Mouse (Mus musculus) embryonic facial prominence, embryonic 13.5 days (tissue): ENCODE data around the gene Fbxl18. TPM values are rescaled to one million over a fixed set of nuclear protein-coding genes. Genes with fewer than 3 reads are reported as not detected.
A peak's percentile ranks its signal among the peaks of the same experiment; 100 is the strongest.

ENCODE experiments used
- ATAC-seq: fragments of 200-750 bp; cut with Nextera tagmentation; 2 replicates; pipeline ENCODE4 v1.8.0; 2017; ENCODE audit warnings: low read depth; ENCODE audit not compliant: insufficient number of reproducible peaks, insufficient read depth, low FRiP score, low TSS enrichment
- H3K27ac ChIP-seq: fragments of 300-500 bp; sonication (generic); 2 replicates; pipeline ENCODE4 v1.5.1; 2015; ENCODE audit warnings: moderate library complexity, mild to moderate bottlenecking, inconsistent platforms
- H3K27me3 ChIP-seq: fragments of 300-500 bp; sonication (generic); 2 replicates; pipeline ENCODE4 v1.6.1; 2015; ENCODE audit warnings: mild to moderate bottlenecking, inconsistent platforms
- H3K36me3 ChIP-seq: fragments of 300-500 bp; sonication (generic); 2 replicates; pipeline ENCODE4 v1.6.1; 2015; ENCODE audit warnings: mild to moderate bottlenecking, inconsistent platforms
- H3K4me1 ChIP-seq: fragments of 300-500 bp; sonication (generic); 2 replicates; pipeline ENCODE4 v1.6.1; 2015; ENCODE audit warnings: inconsistent platforms
- H3K4me2 ChIP-seq: fragments of 300-500 bp; sonication (generic); 2 replicates; pipeline ENCODE4 v1.6.1; 2015; ENCODE audit warnings: moderate library complexity, mild to moderate bottlenecking, inconsistent platforms
- H3K4me3 ChIP-seq: fragments of 300-500 bp; sonication (generic); 2 replicates; pipeline ENCODE4 v1.5.1; 2015; ENCODE audit warnings: mild to moderate bottlenecking, inconsistent platforms
- H3K9ac ChIP-seq: fragments of 300-500 bp; sonication (generic); 2 replicates; pipeline ENCODE4 v1.6.1; 2015; ENCODE audit warnings: mild to moderate bottlenecking, inconsistent platforms
- H3K9me3 ChIP-seq: fragments of 300-500 bp; sonication (generic); 2 replicates; pipeline ENCODE4 v1.6.1; 2016; ENCODE audit warnings: inconsistent platforms
- WGBS: fragments of 180-500 bp; shearing (Covaris S2); methylation state at CpG from one replicate; pipeline ENCODE4 v1.1.7; 2015; ENCODE audit warnings: mixed read lengths; 5-methylcytosine and 5-hydroxymethylcytosine counted together
- polyA plus RNA-seq: library from polyadenylated mRNA; unstranded; fragments of >200 nt; fragmentation: Nextera tagmentation; extraction: Ambion mirVana; gene quantifications from 2 replicates; pipeline ENCODE4 v1.2.1, GENCODE M21; 2015

Gene Fbxl18
- polyA plus RNA-seq, 1 experiment from 2014 or later = 15.0 TPM

- H3K4me2 ChIP-seq = no peak overlapping the region
- H3K4me3 ChIP-seq = no peak overlapping the region
- H3K27ac ChIP-seq = peak overlapping the region; percentile 100
- WGBS = 65% methylated on average over 4 of the region's 4 CpGs
- no peaks in the 10 kb centered on the region for H3K27me3 ChIP-seq
- no peaks in the 10 kb centered on the region for H3K36me3 ChIP-seq
- peaks cover 37% of the 10 kb centered on the region for H3K4me1 ChIP-seq
- H3K9ac ChIP-seq = no peak overlapping the region
- ATAC-seq = no peak
- H3K9me3 ChIP-seq = no peaks in the 10 kb centered on the region
Measured at GRCm38 (mm10) chr5:142826131-142826530, 69.1 kb downstream of the Fbxl18 start.

GRCm38 (mm10) chr5:142825665-142826064, 69.6 kb downstream of the Fbxl18 start:
- Histone ChIP-seq H3K36me3 (no peaks in the 10 kb centered on the region), H3K4me3 (no peak overlapping the region), H3K9me3 (no peaks in the 10 kb centered on the region), H3K9ac (no peak overlapping the region), H3K27me3 (no peaks in the 10 kb centered on the region), H3K4me2 (0 out of 2 replicates have a peak overlapping the region, but pooled peaks have one; percentile 97), H3K4me1 (peaks cover 37% of the 10 kb centered on the region), H3K27ac (peak overlapping the region; percentile 100)
- 48% methylated on average over 5 of the region's 5 CpGs for WGBS
- no peak for ATAC-seq

DNA sequence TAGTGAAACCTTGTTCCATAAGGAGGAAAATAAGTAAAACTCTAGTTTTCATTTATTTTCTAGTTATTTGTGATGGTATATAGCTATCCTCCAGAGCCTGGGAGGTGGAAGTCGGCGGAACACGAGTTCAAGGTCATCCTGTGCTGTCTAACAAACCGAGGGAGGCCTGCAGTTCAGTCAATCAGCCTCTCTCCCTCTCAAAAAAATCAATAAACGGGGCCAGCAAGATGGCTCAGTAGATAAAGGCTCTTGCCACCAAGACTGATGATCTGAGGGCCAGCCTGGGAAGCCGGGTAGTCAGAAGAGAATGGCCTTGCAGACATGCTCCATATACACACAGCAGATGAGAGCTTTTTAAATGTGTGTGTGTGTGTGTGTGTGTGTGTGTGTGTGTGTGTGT, 71.1 kb downstream of the Fbxl18 start:
- H3K4me2 ChIP-seq = peak overlapping the region; percentile 97
- no peak for ATAC-seq
- H3K9me3 ChIP-seq = no peaks in the 10 kb centered on the region
- no peaks in the 10 kb centered on the region for H3K36me3 ChIP-seq
- H3K27me3 ChIP-seq = no peaks in the 10 kb centered on the region
- H3K9ac ChIP-seq = peak overlapping the region; percentile 100
- H3K4me1 ChIP-seq = peaks cover 37% of the 10 kb centered on the region
- H3K4me3 ChIP-seq = peak overlapping the region; percentile 98
- WGBS = 20% methylated on average over 6 of the region's 6 CpGs
- peak overlapping the region; percentile 100 for H3K27ac ChIP-seq

GRCm38 (mm10) chr5:142823096-142824062, 71.8 kb downstream of the Fbxl18 start:
- peaks cover 37% of the 10 kb centered on the region for H3K4me1 ChIP-seq
- H3K4me2 ChIP-seq = peak overlapping the region; percentile 97
- peak overlapping the region; percentile 100 for H3K9ac ChIP-seq
- H3K27me3 ChIP-seq = no peaks in the 10 kb centered on the region
- WGBS = 3% methylated on average over 31 of the region's 31 CpGs
- peak overlapping the region; percentile 100 for H3K27ac ChIP-seq
- H3K36me3 ChIP-seq = no peaks in the 10 kb centered on the region
- ATAC-seq = peak; percentile 82
- H3K4me3 ChIP-seq = peak overlapping the region; percentile 98
- no peaks in the 10 kb centered on the region for H3K9me3 ChIP-seq

DNA sequence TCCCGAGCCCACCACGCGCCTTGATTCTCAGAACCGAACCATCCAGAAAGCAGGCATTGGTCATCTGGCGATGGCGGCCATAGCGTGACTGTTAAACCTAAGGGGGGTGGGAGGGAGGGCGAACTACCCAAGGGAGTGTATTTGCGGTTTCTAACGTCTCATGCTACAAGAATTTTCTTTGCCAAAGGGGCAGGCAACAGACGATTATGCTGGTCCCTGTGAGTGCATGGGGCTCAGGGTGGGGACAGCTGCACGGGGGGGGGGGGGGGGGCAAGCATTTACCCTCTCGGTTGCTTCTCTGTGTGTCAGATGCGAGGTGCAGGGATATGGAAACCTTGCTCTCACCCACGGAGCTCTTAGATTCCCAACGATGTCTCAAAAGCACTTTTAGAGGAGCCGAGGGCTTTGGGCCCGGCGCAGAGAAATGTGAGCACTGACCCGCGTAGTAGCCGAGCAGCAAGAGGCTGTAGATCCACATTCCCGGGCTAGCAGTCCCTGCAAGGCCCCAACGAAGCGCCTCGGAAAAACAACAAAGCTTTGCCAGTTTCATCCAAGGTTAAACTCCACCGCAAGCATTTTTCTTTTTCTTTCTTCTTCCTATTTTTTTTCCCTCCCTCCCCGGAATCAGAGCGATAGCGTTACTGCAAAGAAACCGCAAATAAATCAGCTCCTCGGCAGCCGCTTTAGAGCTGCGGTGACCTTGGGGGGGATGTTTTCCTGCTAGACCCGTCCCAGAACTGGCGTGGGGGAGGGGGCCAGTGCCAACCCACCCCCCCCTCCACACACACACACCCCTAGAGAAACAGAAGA, 72.7 kb downstream of the Fbxl18 start:
- H3K4me1 ChIP-seq = peaks cover 37% of the 10 kb centered on the region
- no peaks in the 10 kb centered on the region for H3K27me3 ChIP-seq
- WGBS = under 1% methylated on average over 36 of the region's 36 CpGs
- peak overlapping the region; percentile 100 for H3K27ac ChIP-seq
- peak overlapping the region; percentile 97 for H3K4me2 ChIP-seq
- peak overlapping the region; percentile 100 for H3K9ac ChIP-seq
- H3K4me3 ChIP-seq = peak overlapping the region; percentile 98
- peak; percentile 8; the same call in 1 of the 2 replicates for ATAC-seq
- no peaks in the 10 kb centered on the region for H3K36me3 ChIP-seq
- H3K9me3 ChIP-seq = no peaks in the 10 kb centered on the region

GRCm38 (mm10) chr5:142821974-142822285, 73.3 kb downstream of the Fbxl18 start:
- Histone ChIP-seq H3K27me3 (no peaks in the 10 kb centered on the region), H3K4me3 (peak overlapping the region; percentile 98), H3K4me2 (peak overlapping the region; percentile 97), H3K36me3 (no peaks in the 10 kb centered on the region), H3K9me3 (no peaks in the 10 kb centered on the region), H3K9ac (peak overlapping the region; percentile 100), H3K27ac (peak overlapping the region; percentile 100), H3K4me1 (peaks cover 37% of the 10 kb centered on the region)
- ATAC-seq = no peak
- 0% methylated on average over 9 of the region's 9 CpGs for WGBS

- Histone ChIP-seq H3K4me2 (peak overlapping the region; percentile 97), H3K4me1 (peaks cover 37% of the 10 kb centered on the region), H3K4me3 (peak overlapping the region; percentile 98), H3K36me3 (no peaks in the 10 kb centered on the region), H3K27ac (peak overlapping the region; percentile 100), H3K27me3 (no peaks in the 10 kb centered on the region), H3K9ac (peak overlapping the region; percentile 100), H3K9me3 (no peaks in the 10 kb centered on the region)
- WGBS = under 1% methylated on average over 36 of the region's 36 CpGs
- ATAC-seq = no peak
Measured at GRCm38 (mm10) chr5:142821266-142821973, 73.8 kb downstream of the Fbxl18 start.

GRCm38 (mm10) chr5:142820276-142821265, 74.7 kb downstream of the Fbxl18 start:
- Histone ChIP-seq H3K4me3 (peak overlapping the region; percentile 98), H3K9me3 (no peaks in the 10 kb centered on the region), H3K4me2 (peak overlapping the region; percentile 97), H3K27me3 (no peaks in the 10 kb centered on the region), H3K9ac (peak overlapping the region; percentile 100), H3K36me3 (no peaks in the 10 kb centered on the region), H3K4me1 (peaks cover 29% of the 10 kb centered on the region), H3K27ac (peak overlapping the region; percentile 100)
- no peak for ATAC-seq
- WGBS = under 1% methylated on average over 53 of the region's 53 CpGs

DNA sequence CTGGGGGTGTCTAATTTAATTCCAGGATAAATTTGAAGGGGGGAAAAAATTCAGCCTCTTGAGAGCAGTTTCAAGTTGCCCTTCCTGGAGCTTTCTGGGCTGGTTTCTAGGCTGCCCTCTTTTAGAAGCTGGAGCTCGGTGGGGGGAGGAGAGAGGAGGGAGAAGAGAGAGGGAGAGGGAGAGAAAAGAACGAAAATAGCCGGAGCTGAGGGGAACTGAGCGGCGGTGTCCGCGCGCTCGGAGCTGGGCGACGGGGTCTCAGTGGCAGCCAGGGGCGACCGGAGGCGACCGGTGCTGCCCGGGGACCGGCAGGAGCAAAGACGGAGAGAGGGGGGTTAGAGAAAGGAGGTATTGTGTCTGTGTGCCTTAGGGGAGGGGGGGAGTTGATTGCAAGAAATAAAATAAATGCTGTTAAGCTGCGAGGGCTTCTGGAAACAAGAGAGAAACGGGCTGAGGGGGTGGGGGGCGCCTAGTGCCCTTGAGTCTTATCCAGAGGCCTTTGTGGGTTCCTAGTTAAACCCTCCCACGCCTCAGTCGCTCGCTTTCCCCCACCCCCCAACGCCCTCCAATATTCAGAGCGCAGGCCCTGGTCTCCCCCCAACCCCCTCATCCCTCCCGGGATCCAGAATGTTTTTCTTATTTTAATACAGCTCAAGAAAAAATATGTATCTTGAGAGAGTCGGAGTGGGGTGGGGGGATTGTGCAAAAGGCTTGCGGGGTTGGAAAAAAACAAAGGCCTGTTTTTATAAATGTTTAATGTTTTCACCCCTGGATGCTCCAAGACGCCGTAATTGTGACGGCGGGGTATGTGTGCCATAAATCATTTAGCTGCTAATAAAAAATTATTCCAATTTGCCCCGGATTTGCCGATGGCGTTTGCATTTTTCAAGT, 75.6 kb downstream of the Fbxl18 start:
- H3K4me2 ChIP-seq = peak overlapping the region; percentile 97
- H3K9ac ChIP-seq = peak overlapping the region; percentile 100
- H3K4me3 ChIP-seq = peak overlapping the region; percentile 98
- no peak for ATAC-seq
- H3K36me3 ChIP-seq = peaks cover 6% of the 10 kb centered on the region
- peak overlapping the region; percentile 100 for H3K27ac ChIP-seq
- H3K27me3 ChIP-seq = no peaks in the 10 kb centered on the region
- H3K9me3 ChIP-seq = no peaks in the 10 kb centered on the region
- peaks cover 20% of the 10 kb centered on the region for H3K4me1 ChIP-seq
- WGBS = under 1% methylated on average over 36 of the region's 36 CpGs
